Mouse (Mus musculus): ENCODE results near the gene Rnf145. TPM values are rescaled to one million over a fixed set of nuclear protein-coding genes. Genes with fewer than 3 reads are reported as not detected.
A peak's percentile ranks its signal among the peaks of the same experiment; 100 is the strongest.

Rnf145 gene
- total and polyA plus RNA-seq, 3 experiments: 53.4 to 120 (median 66.7) TPM

DNA sequence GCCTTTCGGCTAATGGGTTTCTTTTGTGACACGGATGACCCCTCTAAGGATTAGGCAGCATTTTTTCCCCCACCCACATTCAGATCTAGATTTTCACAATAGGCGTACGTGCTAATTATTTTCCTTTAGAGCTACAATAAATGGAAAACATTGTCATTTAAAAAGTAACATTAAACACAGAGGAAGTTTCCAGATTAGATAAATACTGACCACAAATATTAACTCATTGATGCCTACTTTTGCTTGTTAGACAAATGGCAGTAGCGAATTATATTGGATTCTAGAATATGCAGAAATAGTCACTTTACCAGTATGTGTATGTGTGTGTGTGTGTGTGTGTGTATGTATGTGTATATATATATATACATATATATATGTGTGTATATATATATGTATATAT is 3.8 kb downstream of the Rnf145 start:
- peaks cover 57% of the 10 kb centered on the region for H3K4me1 ChIP-seq (ENCODE audit: insufficient read depth, low read depth, low read length)
- TF ChIP-seq CTCF (IDR thresholded peaks at IDR 0.05; ENCODE audit: low read depth, low read length) (no peak), GATA1 (IDR thresholded peaks at IDR 0.05; ENCODE audit: borderline replicate concordance, low read length) (no peak), POLR2AphosphoS5 (IDR thresholded peaks at IDR 0.05; ENCODE audit: insufficient replicate concordance, low read depth, low read length) (no peak), GATA2 (IDR thresholded peaks at IDR 0.05; ENCODE audit: borderline replicate concordance, low read depth, low read length) (no peak), TAL1 (conservative IDR thresholded peaks at IDR 0.05; ENCODE audit: low read depth, low read length) (no peak)
- H3K4me3 ChIP-seq (ENCODE audit: low read depth, low read length): no peak overlapping the region; the same call in 1 of the 2 replicates
- no peaks in the 10 kb centered on the region for H3K9me3 ChIP-seq (replicated peaks)
- ATAC-seq (ENCODE audit: extremely low read depth, insufficient number of reproducible peaks, low FRiP score, poor library complexity, severe bottlenecking): no peak
- H3K36me3 ChIP-seq (replicated peaks): peaks cover 45% of the 10 kb centered on the region
- no peaks in the 10 kb centered on the region for H3K27me3 ChIP-seq (ENCODE audit: insufficient read depth, low read length)
- no peak for DNase-seq (ENCODE audit: low spot score)

DNA sequence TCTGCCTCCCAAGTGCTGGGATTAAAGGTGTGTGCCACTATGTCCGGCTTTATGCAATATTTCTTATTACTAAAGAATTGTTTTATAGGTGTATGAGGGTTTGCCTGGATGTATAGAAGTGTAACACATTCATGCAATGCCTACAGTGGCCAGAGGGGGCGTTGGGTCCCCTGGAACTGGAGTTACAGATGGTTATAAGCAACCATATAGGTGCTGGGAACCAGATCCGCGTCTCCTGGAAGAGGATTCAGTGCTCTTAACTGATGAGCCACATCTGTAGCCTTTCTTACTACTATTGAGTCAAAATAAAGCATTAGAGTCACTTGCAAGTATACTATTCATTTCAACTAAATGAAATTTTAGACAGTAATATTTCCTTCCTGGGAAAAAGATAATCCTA is 7.0 kb downstream of the Rnf145 start:
- no peak overlapping the region for H3K4me3 ChIP-seq (ENCODE audit: low read depth, low read length)
- H3K4me1 ChIP-seq (ENCODE audit: insufficient read depth, low read depth, low read length): peaks cover 73% of the 10 kb centered on the region
- DNase-seq (ENCODE audit: low spot score): no peak

DNA sequence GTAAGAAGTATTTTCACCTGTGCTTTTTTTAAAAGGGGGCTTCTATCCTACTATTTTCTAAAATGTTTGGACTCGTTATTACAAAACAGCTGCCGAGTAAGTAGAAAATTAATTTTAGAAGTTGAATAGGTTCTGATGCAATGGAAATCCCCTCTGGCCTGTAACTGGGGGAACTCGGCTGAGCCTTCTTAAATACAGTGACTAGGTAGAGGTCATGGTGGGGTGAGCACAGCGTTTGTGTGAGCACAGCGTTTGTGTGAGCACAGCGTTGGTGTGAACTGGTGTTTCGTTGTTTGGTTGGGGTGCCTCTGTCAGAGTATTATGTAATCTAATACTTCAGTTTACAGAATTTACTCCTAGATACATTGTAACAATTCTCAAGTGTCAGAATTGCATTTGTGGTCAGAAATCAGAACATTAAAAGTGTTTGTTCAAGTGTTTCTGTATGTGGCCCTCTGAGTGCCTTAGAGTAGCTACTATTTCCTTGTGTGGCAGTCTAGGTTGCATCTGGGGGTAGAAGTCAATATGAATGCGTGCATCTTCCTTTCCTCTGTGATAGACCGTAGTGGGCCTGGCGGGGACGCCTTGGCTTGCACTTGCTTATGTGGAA is 8.0 kb downstream of the Rnf145 start:
- peaks cover 81% of the 10 kb centered on the region for H3K36me3 ChIP-seq (replicated peaks)
- DNase-seq (ENCODE audit: low spot score): no peak
- H3K4me1 ChIP-seq (ENCODE audit: insufficient read depth, low read depth, low read length): peaks cover 72% of the 10 kb centered on the region
- TF ChIP-seq CTCF (IDR thresholded peaks at IDR 0.05; ENCODE audit: low read depth, low read length) (no peak), GATA1 (IDR thresholded peaks at IDR 0.05; ENCODE audit: borderline replicate concordance, low read length) (no peak), GATA2 (IDR thresholded peaks at IDR 0.05; ENCODE audit: borderline replicate concordance, low read depth, low read length) (no peak), POLR2AphosphoS5 (IDR thresholded peaks at IDR 0.05; ENCODE audit: insufficient replicate concordance, low read depth, low read length) (no peak)
- no peak overlapping the region; the same call in 1 of the 2 replicates for H3K4me3 ChIP-seq (ENCODE audit: low read depth, low read length)
- no peaks in the 10 kb centered on the region for H3K27me3 ChIP-seq (ENCODE audit: insufficient read depth, low read length)
- no peak for ATAC-seq (ENCODE audit: extremely low read depth, insufficient number of reproducible peaks, low FRiP score, poor library complexity, severe bottlenecking)
- no peaks in the 10 kb centered on the region for H3K9me3 ChIP-seq (replicated peaks)

More for the DNA sequence above, 7.0 kb downstream of the Rnf145 start:
- no peaks in the 10 kb centered on the region for H3K9me3 ChIP-seq (replicated peaks)
- TF ChIP-seq POLR2AphosphoS5 (IDR thresholded peaks at IDR 0.05; ENCODE audit: insufficient replicate concordance, low read depth, low read length) (no peak), CTCF (IDR thresholded peaks at IDR 0.05; ENCODE audit: low read depth, low read length) (no peak), TAL1 (conservative IDR thresholded peaks at IDR 0.05; ENCODE audit: low read depth, low read length) (no peak), GATA2 (IDR thresholded peaks at IDR 0.05; ENCODE audit: borderline replicate concordance, low read depth, low read length) (no peak), GATA1 (IDR thresholded peaks at IDR 0.05; ENCODE audit: borderline replicate concordance, low read length) (no peak)
- peaks cover 73% of the 10 kb centered on the region for H3K36me3 ChIP-seq (replicated peaks)
- no peak for ATAC-seq (ENCODE audit: extremely low read depth, insufficient number of reproducible peaks, low FRiP score, poor library complexity, severe bottlenecking)
- no peaks in the 10 kb centered on the region for H3K27me3 ChIP-seq (ENCODE audit: insufficient read depth, low read length)

DNA sequence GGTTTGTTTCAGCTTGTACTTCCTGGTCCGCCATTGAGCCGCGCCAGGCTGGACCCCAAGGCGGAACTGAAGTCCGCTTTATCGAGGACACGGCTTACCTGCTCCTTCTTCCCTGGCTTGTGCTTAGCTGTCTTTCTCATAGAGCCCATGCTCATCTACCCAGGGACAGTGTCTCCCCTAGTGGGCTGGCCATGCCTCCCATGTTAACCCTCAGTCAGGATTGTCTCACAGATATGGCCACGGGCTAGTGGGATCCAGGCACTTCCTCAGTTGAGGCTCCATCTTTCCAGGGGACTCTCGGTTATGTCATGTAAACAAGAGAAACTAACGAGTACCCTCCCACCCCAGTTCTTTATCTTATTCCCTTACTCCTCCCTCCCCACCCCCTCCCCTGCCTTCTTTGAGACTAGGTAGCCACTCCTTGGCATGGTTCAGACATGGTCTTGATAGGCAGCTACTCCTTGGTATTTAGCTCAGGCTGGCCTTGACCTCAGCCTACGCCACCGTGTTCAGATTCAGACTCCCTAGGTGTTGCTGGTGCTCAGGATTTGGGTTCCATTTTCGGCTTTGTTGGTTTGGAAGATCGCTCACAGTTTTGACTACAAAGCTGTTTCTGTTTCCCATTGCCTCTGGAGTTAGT is 9.9 kb downstream of the Rnf145 start:
- Histone ChIP-seq H3K36me3 (replicated peaks) (peaks cover 92% of the 10 kb centered on the region), H3K4me3 (ENCODE audit: low read depth, low read length) (peak overlapping the region; percentile 63; the same call in 1 of the 2 replicates), H3K27me3 (ENCODE audit: insufficient read depth, low read length) (no peaks in the 10 kb centered on the region), H3K4me1 (ENCODE audit: insufficient read depth, low read depth, low read length) (peaks cover 64% of the 10 kb centered on the region), H3K9me3 (replicated peaks) (no peaks in the 10 kb centered on the region)
- TF ChIP-seq POLR2AphosphoS5 (IDR thresholded peaks at IDR 0.05; ENCODE audit: insufficient replicate concordance, low read depth, low read length) (no peak), GATA1 (IDR thresholded peaks at IDR 0.05; ENCODE audit: borderline replicate concordance, low read length) (no peak), TAL1 (conservative IDR thresholded peaks at IDR 0.05; ENCODE audit: low read depth, low read length) (no peak), GATA2 (IDR thresholded peaks at IDR 0.05; ENCODE audit: borderline replicate concordance, low read depth, low read length) (no peak), CTCF (IDR thresholded peaks at IDR 0.05; ENCODE audit: low read depth, low read length) (no peak)
- ATAC-seq (ENCODE audit: extremely low read depth, insufficient number of reproducible peaks, low FRiP score, poor library complexity, severe bottlenecking) (no peak), DNase-seq (ENCODE audit: low spot score) (no peak)

DNA sequence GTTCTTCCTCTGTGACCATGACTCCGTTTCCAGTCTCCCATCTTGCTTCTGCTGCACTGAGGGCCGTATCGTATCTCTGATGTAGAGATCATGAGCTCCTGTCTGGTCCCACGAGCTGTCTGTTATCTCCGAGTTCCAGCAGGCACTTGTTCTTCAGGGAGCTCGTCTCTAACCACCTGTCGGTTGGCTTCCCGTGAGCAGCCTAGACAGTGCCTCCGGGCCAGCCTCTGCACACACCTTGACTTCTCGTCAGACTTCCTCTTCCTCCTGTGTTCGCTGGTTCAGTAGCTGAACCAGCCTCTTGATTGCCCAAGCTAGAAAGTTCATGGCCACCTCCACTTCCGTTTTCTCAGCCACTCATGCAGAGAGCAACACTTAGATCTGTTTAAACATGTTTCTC is 10.4 kb downstream of the Rnf145 start:
- H3K9me3 ChIP-seq (replicated peaks): no peaks in the 10 kb centered on the region
- H3K36me3 ChIP-seq (replicated peaks): peaks cover 92% of the 10 kb centered on the region
- peak; percentile 80 for TF ChIP-seq TAL1 (conservative IDR thresholded peaks at IDR 0.05; ENCODE audit: low read depth, low read length)
- TF ChIP-seq POLR2AphosphoS5 (IDR thresholded peaks at IDR 0.05; ENCODE audit: insufficient replicate concordance, low read depth, low read length): no peak
- TF ChIP-seq GATA1 (IDR thresholded peaks at IDR 0.05; ENCODE audit: borderline replicate concordance, low read length): no peak
- H3K4me1 ChIP-seq (ENCODE audit: insufficient read depth, low read depth, low read length): peaks cover 60% of the 10 kb centered on the region
- DNase-seq (ENCODE audit: low spot score): peak; percentile 67
- no peaks in the 10 kb centered on the region for H3K27me3 ChIP-seq (ENCODE audit: insufficient read depth, low read length)
- H3K4me3 ChIP-seq (ENCODE audit: low read depth, low read length): peak overlapping the region; percentile 63; the same call in 1 of the 2 replicates
- ATAC-seq (ENCODE audit: extremely low read depth, insufficient number of reproducible peaks, low FRiP score, poor library complexity, severe bottlenecking): peak; percentile 94

DNA sequence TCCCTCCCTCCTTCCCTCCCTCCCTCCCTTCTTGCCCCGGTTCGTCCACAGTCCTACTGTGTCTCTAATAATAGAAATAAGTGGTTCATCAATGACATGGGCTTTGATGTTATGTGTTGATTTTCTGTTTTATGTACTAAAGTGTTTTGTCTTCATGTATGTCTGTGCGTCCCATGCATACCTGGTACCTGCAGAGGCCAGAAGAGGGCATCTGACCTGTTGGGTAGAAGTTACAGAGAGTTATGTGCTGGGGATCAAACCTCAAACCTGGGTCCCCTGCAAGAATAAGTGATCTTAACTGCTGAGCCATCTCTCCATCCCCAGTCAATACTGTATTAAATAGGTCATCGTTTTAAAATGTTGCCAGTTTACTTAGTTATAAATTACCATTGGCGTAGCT is 11.0 kb downstream of the Rnf145 start:
- TF ChIP-seq GATA1 (IDR thresholded peaks at IDR 0.05; ENCODE audit: borderline replicate concordance, low read length) (no peak), GATA2 (IDR thresholded peaks at IDR 0.05; ENCODE audit: borderline replicate concordance, low read depth, low read length) (no peak), CTCF (IDR thresholded peaks at IDR 0.05; ENCODE audit: low read depth, low read length) (no peak), POLR2AphosphoS5 (IDR thresholded peaks at IDR 0.05; ENCODE audit: insufficient replicate concordance, low read depth, low read length) (no peak), TAL1 (conservative IDR thresholded peaks at IDR 0.05; ENCODE audit: low read depth, low read length) (no peak)
- H3K9me3 ChIP-seq (replicated peaks): no peaks in the 10 kb centered on the region
- ATAC-seq (ENCODE audit: extremely low read depth, insufficient number of reproducible peaks, low FRiP score, poor library complexity, severe bottlenecking): no peak
- DNase-seq (ENCODE audit: low spot score): no peak
- H3K4me3 ChIP-seq (ENCODE audit: low read depth, low read length): no peak overlapping the region
- H3K4me1 ChIP-seq (ENCODE audit: insufficient read depth, low read depth, low read length): peaks cover 60% of the 10 kb centered on the region
- H3K36me3 ChIP-seq (replicated peaks): peaks cover 93% of the 10 kb centered on the region
- H3K27me3 ChIP-seq (ENCODE audit: insufficient read depth, low read length): no peaks in the 10 kb centered on the region

Data from G1E (cell line).